Mouse (Mus musculus) cerebellum, postnatal 36 days (tissue): Measurements from ENCODE around the gene Lrig3.
A peak's percentile ranks its signal among the peaks of the same experiment; 100 is the strongest.

Source experiments
- DNase-seq, 2 experiments: peaks; one replicate each; pipeline ENCODE4 v3.0.0; 2021 to 2022; ENCODE audit warnings: mixed read lengths in 2 of 2

The Lrig3 gene

DNA sequence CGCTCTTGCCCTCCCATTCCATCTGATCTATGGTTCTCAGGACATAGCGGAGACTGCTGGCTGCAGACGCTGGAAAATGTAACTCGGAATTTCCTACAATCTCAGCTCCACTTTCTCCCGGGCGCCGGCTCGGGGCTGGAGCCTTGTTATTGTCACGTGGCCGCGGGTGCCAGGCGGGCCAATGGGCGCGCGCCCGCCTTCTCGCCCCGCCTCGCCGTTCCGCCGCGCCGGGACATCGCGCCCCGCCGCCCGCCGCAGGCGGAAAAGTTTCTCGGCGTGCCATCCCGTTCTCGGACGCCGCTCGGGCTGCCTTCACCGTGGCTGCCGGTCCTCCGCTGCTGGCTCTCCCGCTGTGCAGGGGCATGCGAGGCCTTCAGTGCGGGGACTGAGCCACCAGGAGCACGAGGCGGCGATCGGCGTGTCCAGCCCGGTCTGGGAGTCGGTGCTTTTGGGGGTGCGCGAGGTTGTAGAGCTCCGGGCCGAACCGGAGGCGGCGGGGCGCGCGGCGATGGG is at the start of gene Lrig3:
Lrig3 (plus strand) TSS at position 201 of the 513 bp plus-strand sequence.
- peak; percentile 60 to 67 for DNase-seq

- DNase-seq: no peak
Observed at GRCm38 (mm10) chr10:125916781-125917180, 49.2 kb upstream of the Lrig3 start.

- DNase-seq: no peak
Observed at GRCm38 (mm10) chr10:125917436-125917871, 48.5 kb upstream of the Lrig3 start.

DNA sequence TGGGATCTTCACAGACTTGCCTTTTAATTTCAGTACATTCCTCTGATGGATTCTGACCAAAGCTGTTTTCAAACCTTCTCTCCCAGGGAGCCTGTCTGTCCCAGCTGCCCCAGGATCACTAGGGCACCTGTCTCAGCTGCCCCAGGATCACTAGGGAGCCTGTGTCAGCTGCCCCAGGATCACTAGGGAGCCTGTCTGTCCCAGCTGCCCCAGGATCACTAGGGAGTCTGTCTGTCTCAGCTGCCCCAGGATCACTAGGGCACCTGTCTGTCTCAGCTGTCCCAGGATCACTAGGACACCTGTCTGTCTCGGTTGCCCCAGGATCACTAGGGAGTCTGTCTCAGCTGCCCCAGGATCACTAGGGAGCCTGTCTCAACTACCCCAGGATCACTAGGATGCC is 47.0 kb upstream of the Lrig3 start:
- DNase-seq: no peak

GRCm38 (mm10) chr10:125921654-125922446 is 44.1 kb upstream of the Lrig3 start:
- no peak for DNase-seq

- no peak for DNase-seq
Observed at GRCm38 (mm10) chr10:125929961-125930360, 36.0 kb upstream of the Lrig3 start.

- no peak for DNase-seq
Observed at GRCm38 (mm10) chr10:125933388-125933787, 32.6 kb upstream of the Lrig3 start.

GRCm38 (mm10) chr10:125934095-125934494 is 31.9 kb upstream of the Lrig3 start:
- no peak for DNase-seq

DNA sequence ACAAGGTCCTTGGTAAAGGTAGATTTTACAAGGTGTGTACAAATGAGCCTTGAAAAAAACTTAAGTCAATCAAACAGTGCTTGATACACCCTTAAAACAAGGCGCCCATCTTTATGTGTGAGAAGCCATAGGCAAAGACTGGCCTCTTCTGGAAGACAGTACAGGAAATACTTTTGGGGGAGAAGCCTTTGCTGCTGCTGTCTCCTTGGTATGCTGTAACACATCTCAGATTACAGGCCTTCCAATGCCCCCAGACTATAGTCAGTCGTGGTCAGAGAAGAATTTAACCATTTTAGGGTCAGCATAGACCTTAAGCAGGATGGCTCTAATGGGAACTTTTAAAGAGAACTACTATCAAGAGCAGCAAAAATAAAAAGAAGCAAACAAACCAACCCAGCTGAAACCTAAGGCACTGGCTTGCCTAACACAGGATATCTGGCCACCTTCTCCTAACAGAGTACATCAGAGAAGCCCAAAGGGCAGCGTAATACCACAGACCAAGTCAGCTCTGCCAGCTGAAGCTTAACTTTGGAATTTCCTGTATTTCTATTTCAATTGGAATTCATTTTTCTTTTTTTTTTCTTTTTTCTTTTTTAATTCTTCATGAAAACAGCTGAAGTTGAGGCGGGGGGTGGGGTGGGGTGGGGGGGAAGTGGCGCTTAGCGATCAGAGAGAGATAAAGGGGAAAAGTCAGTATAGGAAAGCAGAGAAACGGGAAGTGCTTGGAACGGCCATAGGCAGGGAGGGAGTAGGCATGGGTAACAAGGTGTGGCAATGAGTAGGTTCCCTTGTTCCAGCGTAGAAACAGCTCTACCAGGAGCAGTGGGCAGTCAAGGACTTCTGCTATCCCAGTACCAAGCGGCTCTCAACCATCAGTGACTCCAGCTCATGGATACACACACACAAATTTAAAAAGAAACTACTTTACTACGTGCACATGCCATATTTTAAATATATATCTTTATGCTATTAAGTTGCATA is 28.2 kb upstream of the Lrig3 start:
- DNase-seq: no peak

- DNase-seq: no peak
Observed at GRCm38 (mm10) chr10:125938528-125939402, 27.2 kb upstream of the Lrig3 start.

DNA sequence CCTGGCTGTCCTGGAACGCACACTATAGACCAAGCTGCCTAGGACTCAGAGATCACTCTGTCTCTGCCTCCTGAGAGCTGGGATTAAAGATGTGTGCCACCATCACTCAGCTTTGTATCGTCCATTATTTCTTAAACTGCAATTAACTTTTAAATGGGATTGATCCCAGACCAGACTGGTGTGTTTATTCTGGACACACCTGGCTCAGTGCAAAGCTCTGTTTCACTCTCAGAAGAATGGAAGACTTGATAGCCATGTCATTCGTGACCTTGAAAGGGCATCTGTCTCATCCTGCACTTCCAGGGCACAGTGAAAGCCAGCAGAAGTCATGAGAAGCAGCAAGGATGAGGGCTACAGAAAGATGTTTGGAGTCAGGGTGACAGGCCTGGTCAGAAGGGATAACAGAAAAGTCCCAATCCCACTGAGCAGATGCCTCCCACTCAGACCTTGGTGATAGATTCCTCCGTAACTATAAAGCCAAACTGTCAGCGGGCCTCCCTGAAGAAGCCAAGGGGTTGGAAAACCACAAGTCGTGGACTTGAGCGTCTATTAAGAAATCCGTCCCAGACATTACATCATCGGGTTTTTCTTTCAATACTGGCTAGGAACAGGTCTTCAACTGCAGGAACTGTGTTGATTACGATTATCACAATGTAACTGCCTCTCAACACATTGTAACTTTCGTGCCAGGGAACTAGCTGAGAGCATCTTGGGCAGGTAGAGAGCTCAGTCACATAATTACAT is 25.5 kb upstream of the Lrig3 start:
- DNase-seq: no peak

DNA sequence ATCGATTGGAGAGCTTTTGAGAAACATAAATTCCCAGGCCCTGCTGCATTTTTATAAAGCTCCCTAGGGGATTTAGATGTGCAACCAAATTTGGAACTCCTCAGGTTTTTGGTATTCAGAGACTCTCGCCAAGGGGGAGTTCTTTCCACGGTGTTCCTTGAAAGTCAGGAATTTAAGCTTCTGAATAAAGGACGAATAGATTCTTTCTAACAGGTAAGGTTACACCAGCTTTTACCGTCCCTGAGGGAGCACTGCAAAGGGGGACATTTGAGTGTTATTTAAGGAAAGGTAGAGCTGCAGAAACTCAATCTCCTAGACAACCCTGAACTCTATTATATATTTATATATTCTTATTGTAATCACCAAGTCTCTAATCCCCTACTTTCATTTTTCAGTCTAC is 22.9 kb upstream of the Lrig3 start:
- DNase-seq: no peak

DNA sequence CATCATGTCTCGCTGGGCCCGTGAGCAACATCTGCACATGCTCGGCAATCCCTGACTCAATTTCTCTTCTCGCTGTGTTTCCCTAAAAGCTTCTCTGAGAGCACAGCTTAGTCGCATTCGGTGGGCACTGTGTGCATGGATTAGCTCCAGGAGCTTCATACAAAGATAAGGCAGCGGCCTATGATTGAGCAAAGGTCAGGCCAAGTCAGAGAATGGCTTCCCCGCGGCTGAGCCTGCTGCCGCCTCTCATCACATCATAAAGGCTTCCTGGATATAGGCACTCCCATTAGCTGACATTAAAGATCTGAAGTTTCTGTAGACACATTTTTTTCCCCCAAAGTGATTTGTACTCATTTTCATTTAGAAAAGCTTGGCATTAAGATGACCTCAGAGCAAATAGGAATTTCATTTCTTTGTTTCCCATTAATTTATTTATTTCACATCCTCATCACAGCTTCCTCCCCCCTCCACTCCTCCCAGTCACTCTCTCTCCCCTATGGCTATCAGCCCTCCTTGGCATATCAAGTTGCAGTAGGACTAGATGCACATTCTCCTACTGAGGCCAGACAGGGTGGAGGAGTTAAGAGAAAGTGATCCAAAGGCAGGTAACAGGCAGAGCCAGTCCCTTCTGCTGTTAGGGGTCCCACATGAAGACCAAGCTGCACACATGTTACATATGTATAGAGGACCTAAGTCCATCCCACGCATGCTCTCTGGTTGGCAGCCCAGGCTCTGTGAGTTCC is 21.0 kb upstream of the Lrig3 start:
- DNase-seq: no peak

GRCm38 (mm10) chr10:125948842-125949474 is 17.0 kb upstream of the Lrig3 start:
- DNase-seq: no peak

DNA sequence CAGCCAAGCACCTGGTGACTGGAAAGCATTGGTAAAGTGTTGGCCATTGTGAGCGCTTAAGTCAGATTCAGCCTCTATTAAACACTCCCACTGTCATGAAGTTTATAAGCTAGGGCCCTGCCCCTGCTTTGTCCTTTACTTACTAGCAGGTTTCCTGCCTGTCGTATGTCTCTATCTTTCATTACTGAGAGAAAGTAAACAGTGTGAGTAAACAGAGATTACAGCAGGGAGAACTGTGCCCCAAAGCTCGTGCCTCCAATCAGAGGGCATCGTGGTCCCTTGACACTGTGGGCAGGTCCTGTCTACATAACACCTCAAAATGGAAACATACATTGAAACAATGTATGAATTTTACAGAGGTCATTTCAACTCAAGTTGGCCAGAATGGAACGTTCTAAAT is 14.3 kb upstream of the Lrig3 start:
- no peak for DNase-seq

GRCm38 (mm10) chr10:125954343-125954742 is 11.6 kb upstream of the Lrig3 start:
- no peak for DNase-seq

GRCm38 (mm10) chr10:125954747-125955530 is 11.0 kb upstream of the Lrig3 start:
- DNase-seq: no peak

- DNase-seq: no peak
Observed at GRCm38 (mm10) chr10:125961411-125962107, 4.4 kb upstream of the Lrig3 start.

DNA sequence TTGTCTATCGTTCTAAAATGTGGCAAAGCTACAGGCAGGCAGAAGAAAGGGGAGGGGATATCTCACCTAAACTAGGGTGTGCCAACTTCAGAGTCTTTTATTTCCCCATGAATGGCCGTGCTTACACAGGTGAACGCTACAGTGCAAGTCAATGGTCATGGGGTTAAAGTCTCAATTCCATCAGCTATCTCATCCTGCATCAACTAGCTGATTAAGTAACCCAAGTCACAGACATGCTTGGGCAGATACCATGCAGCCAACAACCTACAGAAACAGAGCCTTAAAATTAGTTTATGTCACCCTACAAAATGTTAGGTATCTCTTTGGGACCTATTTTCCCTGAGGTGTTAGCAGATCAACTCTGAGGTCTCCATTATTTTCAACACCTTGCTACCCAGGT is 1.3 kb upstream of the Lrig3 start:
- no peak for DNase-seq
